Mouse (Mus musculus) adrenal gland, adult 8-10 months (tissue): ENCODE measurements around the gene Sema4f. TPM values are rescaled to one million over a fixed set of nuclear protein-coding genes. Genes with fewer than 3 reads are reported as not detected.

Experiments
- DNase-seq: peaks from one replicate; pipeline ENCODE4 v3.0.0; 2022
- total RNA-seq, 4 experiments: library from RNA; stranded (reverse); gene quantifications; 2 replicates each; pipeline ENCODE4 v1.2.4; 2022

The Sema4f gene
- total RNA-seq, 4 experiments from 2014 or later, result 0.96 to 2.5 (median 1.4) TPM

GRCm38 (mm10) chr6:82868476-82868875 is 71.1 kb downstream of the Sema4f start:
- no peak for DNase-seq

DNA sequence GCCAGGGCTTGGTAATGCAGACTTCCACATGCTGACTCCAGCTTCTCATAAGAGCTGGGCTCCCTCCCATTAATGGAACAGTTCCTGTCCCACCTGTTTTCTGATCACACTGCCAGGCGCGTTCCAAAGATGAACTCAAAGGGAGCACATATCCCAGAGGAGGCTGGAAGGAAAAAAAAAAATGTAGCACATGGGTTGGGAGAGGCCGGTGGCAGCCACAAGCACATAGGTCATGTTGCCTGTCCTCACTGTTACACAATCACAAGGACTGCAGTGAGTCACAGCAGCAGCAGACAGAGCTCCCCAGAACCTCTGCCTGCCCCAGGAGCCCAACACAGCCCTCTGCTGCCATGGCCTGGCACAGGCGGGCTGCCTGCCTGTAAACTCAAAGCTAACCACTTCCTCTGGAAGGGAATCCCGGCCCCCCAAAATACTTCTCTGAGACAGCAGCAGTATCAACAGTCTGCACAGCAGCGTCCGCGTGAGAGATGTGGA is 76.1 kb downstream of the Sema4f start:
- DNase-seq, result peak; percentile 88

GRCm38 (mm10) chr6:82862475-82862874 is 77.1 kb downstream of the Sema4f start:
- DNase-seq, result no peak

- no peak for DNase-seq
Measured at GRCm38 (mm10) chr6:82862042-82862441, 77.5 kb downstream of the Sema4f start.

Other genes starting within 250 kb of the Sema4f start
- 10 to 100 TPM; 27.4 to 40.4 (median 32.5) TPM for gene Pole4, start 234.4 kb downstream of the Sema4f start, total RNA-seq
- 10 to 100 TPM; 16.3 to 73.4 (median 57.0) TPM for gene Hk2, start 165.3 kb downstream of the Sema4f start, total RNA-seq
- gene M1ap, start 7.1 kb upstream of the Sema4f start, total RNA-seq, result not detected
- gene Dok1, start 93.7 kb upstream of the Sema4f start, total RNA-seq, result 10 to 100 TPM; 12.7 to 13.8 (median 13.4) TPM
- 1 to 10 TPM; 2.2 to 4.8 (median 4.1) TPM for gene Loxl3, start 94.4 kb upstream of the Sema4f start, total RNA-seq
- gene Aup1, start 114.8 kb upstream of the Sema4f start, total RNA-seq, result 100 to 1,000 TPM; 184 to 207 (median 192) TPM
- 10 to 100 TPM; 50.7 to 69.4 (median 61.0) TPM for gene Htra2, start 115.5 kb upstream of the Sema4f start, total RNA-seq
- gene Dqx1, start 118.1 kb upstream of the Sema4f start, total RNA-seq, result 1 to 10 TPM; 2.6 to 6.3 (median 4.1) TPM
- gene Tlx2, start 130.5 kb upstream of the Sema4f start, total RNA-seq, result 10 to 100 TPM in 3 of 4 experiments, 1 to 10 TPM in 1; 7.9 to 19.1 (median 13.3) TPM
- 10 to 100 TPM; 50.4 to 79.1 (median 66.0) TPM for gene Pcgf1, start 138.1 kb upstream of the Sema4f start, total RNA-seq
- gene Lbx2, start 146.6 kb upstream of the Sema4f start, total RNA-seq, result 10 to 100 TPM; 16.7 to 24.9 (median 19.6) TPM
- 10 to 100 TPM in 2 of 4 experiments, 1 to 10 TPM in 2; 5.3 to 14.2 (median 9.7) TPM for gene Ccdc142, start 161.8 kb upstream of the Sema4f start, total RNA-seq
- 10 to 100 TPM in 2 of 4 experiments, 1 to 10 TPM in 2; 5.9 to 14.3 (median 10.1) TPM for gene Gm42688, start 161.8 kb upstream of the Sema4f start, total RNA-seq
- 100 to 1,000 TPM in 1 of 4 experiments, 10 to 100 TPM in 3; 81.6 to 113 (median 89.5) TPM for gene Mrpl53, start 169.3 kb upstream of the Sema4f start, total RNA-seq
- 10 to 100 TPM; 45.9 to 91.9 (median 62.8) TPM for gene Mogs, start 175.7 kb upstream of the Sema4f start, total RNA-seq
- 100 to 1,000 TPM; 100 to 106 (median 105) TPM for gene Wbp1, start 181.8 kb upstream of the Sema4f start, total RNA-seq
- gene Ino80b, start 185.7 kb upstream of the Sema4f start, total RNA-seq, result 10 to 100 TPM; 24.9 to 32.3 (median 28.0) TPM
- 10 to 100 TPM; 16.4 to 34.0 (median 19.9) TPM for gene Rtkn, start 195.7 kb upstream of the Sema4f start, total RNA-seq
- gene Wdr54, start 216.6 kb upstream of the Sema4f start, total RNA-seq, result 1 to 10 TPM; 3.2 to 6.3 (median 5.3) TPM
- gene 1700003E16Rik, start 216.6 kb upstream of the Sema4f start, total RNA-seq, result 1 to 10 TPM; 1.2 to 2.6 (median 1.9) TPM
- 100 to 1,000 TPM; 145 to 192 (median 162) TPM for gene Dctn1, start 226.2 kb upstream of the Sema4f start, total RNA-seq